Mouse (Mus musculus) forebrain, embryonic 11.5 days (tissue): ENCODE results near the gene Trpm1. TPM values are rescaled to one million over a fixed set of nuclear protein-coding genes. Genes with fewer than 3 reads are reported as not detected.

Experiments used
- ATAC-seq: fragments of 200-750 bp; cut with Nextera tagmentation; replicated peaks from 2 replicates; pipeline ENCODE4 v1.8.0; 2017; ENCODE audit warnings: moderate TSS enrichment; ENCODE audit not compliant: low FRiP score
- DNase-seq: peaks from one replicate; pipeline ENCODE4 v3.0.0-alpha.2; 2017; ENCODE audit warnings: low spot score
- H3K27ac ChIP-seq: fragments of 300-500 bp; sonication (generic); 2 replicates; pipeline ENCODE4 v1.5.1; 2014; ENCODE audit warnings: low read depth, low read length
- H3K27me3 ChIP-seq: fragments of 300-500 bp; sonication (generic); 2 replicates; pipeline ENCODE4 v1.6.1; 2014; ENCODE audit warnings: mild to moderate bottlenecking, low read length, mixed read lengths; ENCODE audit not compliant: control insufficient read depth, insufficient read depth
- H3K36me3 ChIP-seq: fragments of 300-500 bp; sonication (generic); 2 replicates; pipeline ENCODE4 v1.6.1; 2014; ENCODE audit warnings: mild to moderate bottlenecking, low read length, moderate library complexity, mixed read lengths; ENCODE audit not compliant: control insufficient read depth, insufficient read depth
- H3K4me1 ChIP-seq: fragments of 300-500 bp; sonication (generic); replicated peaks from 2 replicates; pipeline ENCODE4 v1.6.1; 2014; ENCODE audit warnings: low read length, mixed read lengths; ENCODE audit not compliant: control insufficient read depth, insufficient read depth
- H3K4me2 ChIP-seq: fragments of 300-500 bp; sonication (generic); 2 replicates; pipeline ENCODE4 v1.6.1; 2014; ENCODE audit warnings: low read depth, mild to moderate bottlenecking, low read length, moderate library complexity, mixed read lengths; ENCODE audit not compliant: severe bottlenecking
- H3K4me3 ChIP-seq: fragments of 300-500 bp; sonication (generic); 2 replicates; pipeline ENCODE4 v1.5.1; 2014; ENCODE audit warnings: low read depth, low read length
- H3K9ac ChIP-seq: fragments of 300-500 bp; sonication (generic); 2 replicates; pipeline ENCODE4 v1.6.1; 2014; ENCODE audit warnings: low read length
- H3K9me3 ChIP-seq: fragments of 300-500 bp; sonication (generic); 2 replicates; pipeline ENCODE4 v1.6.1; 2016; ENCODE audit warnings: low read length, mixed read lengths; ENCODE audit not compliant: control insufficient read depth
- WGBS: fragments of 180-500 bp; shearing (Covaris S2); extraction: QIAGEN DNeasy Blood & Tissue Kit; methylation state at CpG from one replicate; pipeline ENCODE4 v1.1.7; 2014; 5-methylcytosine and 5-hydroxymethylcytosine counted together
- microRNA counts: library from miRNA; unstranded; fragments of <30 nt; microRNA quantifications from one replicate; lab custom pipeline; 2015
- microRNA-seq: library from miRNA; unstranded; fragments of <30 nt; microRNA quantifications from one replicate; pipeline ENCODE4, GENCODE M21; 2016; ENCODE audit not compliant: insufficient number of aligned reads
- polyA plus RNA-seq: library from polyadenylated mRNA; unstranded; fragments of >200 nt; fragmentation: Nextera tagmentation; extraction: Ambion mirVana; gene quantifications from 2 replicates; pipeline ENCODE4 v1.2.1, GENCODE M21; 2014

The Trpm1 gene
- polyA plus RNA-seq, 1 experiment from 2014 or later: 2.3 TPM

GRCm38 (mm10) chr7:64296286-64297010 lies 142.8 kb downstream of the Trpm1 start:
- Histone ChIP-seq H3K9ac (no peak overlapping the region), H3K36me3 (no peaks in the 10 kb centered on the region), H3K27me3 (no peaks in the 10 kb centered on the region), H3K4me3 (no peak overlapping the region), H3K9me3 (no peaks in the 10 kb centered on the region), H3K4me1 (0 out of 2 replicates have a peak, but pooled peaks cover 2% of the 10 kb centered on the region), H3K27ac (no peak overlapping the region), H3K4me2 (no peak overlapping the region)
- DNase-seq (no peak), ATAC-seq (no peak)
- 61% methylated on average over 5 of the region's 5 CpGs for WGBS

- no peak for ATAC-seq
- DNase-seq: no peak
- no peaks in the 10 kb centered on the region for H3K4me1 ChIP-seq
- H3K9ac ChIP-seq: no peak overlapping the region
- H3K4me3 ChIP-seq: no peak overlapping the region
- H3K27me3 ChIP-seq: no peaks in the 10 kb centered on the region
- H3K4me2 ChIP-seq: no peak overlapping the region
- H3K27ac ChIP-seq: no peak overlapping the region
- no peaks in the 10 kb centered on the region for H3K36me3 ChIP-seq
- H3K9me3 ChIP-seq: no peaks in the 10 kb centered on the region
- 93% methylated on average over 7 of the region's 7 CpGs for WGBS
Observed at GRCm38 (mm10) chr7:64310241-64310640, 156.6 kb downstream of the Trpm1 start.

GRCm38 (mm10) chr7:64310756-64311155 lies 157.1 kb downstream of the Trpm1 start:
- no peak overlapping the region for H3K27ac ChIP-seq

GRCm38 (mm10) chr7:64312811-64313210 lies 159.2 kb downstream of the Trpm1 start:
- Histone ChIP-seq H3K4me1 (no peaks in the 10 kb centered on the region), H3K9me3 (no peaks in the 10 kb centered on the region), H3K9ac (no peak overlapping the region), H3K4me2 (no peak overlapping the region), H3K27ac (no peak overlapping the region), H3K4me3 (no peak overlapping the region), H3K27me3 (no peaks in the 10 kb centered on the region), H3K36me3 (no peaks in the 10 kb centered on the region)
- DNase-seq: no peak
- no peak for ATAC-seq
- WGBS: 93% methylated on average over 7 of the region's 7 CpGs

More at GRCm38 (mm10) chr7:64310756-64311155, 157.1 kb downstream of the Trpm1 start:
- no peaks in the 10 kb centered on the region for H3K27me3 ChIP-seq
- H3K9me3 ChIP-seq: no peaks in the 10 kb centered on the region
- H3K36me3 ChIP-seq: no peaks in the 10 kb centered on the region
- 80% methylated on average over 2 of the region's 2 CpGs for WGBS
- no peak overlapping the region for H3K9ac ChIP-seq
- H3K4me3 ChIP-seq: no peak overlapping the region
- ATAC-seq: no peak
- no peak for DNase-seq
- no peaks in the 10 kb centered on the region for H3K4me1 ChIP-seq
- no peak overlapping the region for H3K4me2 ChIP-seq

MicroRNA genes within 50 kb of the gene (microRNA counts, 519-probe panel; counts per million panel counts)
- 31.2 counts per million for microRNA mmu-miR-211 (lab: Ali Mortazavi, UCI)

Small RNA genes within 50 kb of the gene (microRNA-seq; reads per million reads assigned to microRNA genes)
- gene Mir211: 16.8 reads per million, percentile 11 among the genes with 10 or more reads in this experiment
- not detected for gene Mir6416

Other genes with a start within 250 kb of the Trpm1 start
- not detected in 2 replicates for gene E030018B13Rik, start 237.0 kb upstream of the Trpm1 start, polyA plus RNA-seq
- gene Klf13, start 214.9 kb upstream of the Trpm1 start, polyA plus RNA-seq: 26.6 and 28.1 TPM in 2 replicates
- gene Mtmr10, start 133.8 kb downstream of the Trpm1 start, polyA plus RNA-seq: 10.8 and 13.8 TPM in 2 replicates
- gene Fan1, start 220.3 kb downstream of the Trpm1 start, polyA plus RNA-seq: 8.8 and 9.0 TPM in 2 replicates
- 52.0 and 55.1 TPM in 2 replicates for gene Mphosph10, start 238.4 kb downstream of the Trpm1 start, polyA plus RNA-seq
- gene Mcee, start 238.8 kb downstream of the Trpm1 start, polyA plus RNA-seq: 36.6 and 37.3 TPM in 2 replicates